Mouse (Mus musculus) telencephalon, adult 2 months (tissue): Measurements from ENCODE around the gene Adgrb3.

Experiments used
- DNase-seq: peaks from one replicate; pipeline ENCODE4 v3.0.0-alpha.2; 2011; ENCODE audit warnings: low read depth, low spot score

Gene Adgrb3

DNA sequence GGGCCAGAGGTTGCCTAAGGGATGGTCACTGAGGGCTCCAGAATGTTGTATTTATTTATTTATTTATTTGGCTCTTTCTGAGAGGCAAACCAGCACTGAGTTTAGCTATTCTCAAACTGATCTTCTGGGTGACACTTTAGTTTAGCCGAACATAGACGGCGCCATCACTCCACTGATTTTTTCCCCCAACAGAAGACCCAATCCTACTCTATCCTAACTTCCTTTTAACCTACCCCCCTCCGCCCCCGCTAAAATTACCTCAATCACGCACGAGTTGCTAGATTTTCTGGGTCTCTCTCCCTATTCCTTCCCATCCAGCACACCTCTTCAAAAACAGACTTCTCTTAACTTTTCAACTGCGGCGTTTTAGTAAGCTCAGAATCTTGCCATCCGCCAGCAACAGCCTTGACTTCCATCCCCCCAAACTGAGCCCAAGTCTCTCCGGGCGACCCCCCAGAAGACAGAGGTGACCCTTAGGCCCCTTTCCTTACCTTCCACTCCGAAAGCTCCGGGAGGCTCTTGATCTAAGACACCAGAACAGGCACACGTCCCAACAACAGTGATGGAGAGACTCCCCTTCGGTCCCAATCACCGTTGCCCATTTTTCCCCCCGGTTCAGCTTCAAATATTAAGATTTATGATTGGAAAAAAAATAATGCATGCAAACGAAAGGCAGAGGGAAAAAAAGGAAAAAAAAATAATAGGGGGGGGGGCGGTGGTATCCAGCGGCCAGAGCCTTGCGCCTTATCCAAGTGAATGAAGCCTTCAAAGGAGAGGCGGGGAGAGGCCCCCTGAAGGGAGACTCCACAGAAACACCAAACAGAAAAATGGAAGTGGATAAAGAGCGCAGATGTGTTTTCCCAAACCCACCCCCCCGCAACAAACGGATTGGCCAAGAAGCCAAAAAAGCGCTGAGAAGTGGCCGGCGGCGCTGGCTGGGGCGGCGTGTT lies at the start of gene Adgrb3:
Gene Adgrb3, minus strand, starts transcription at position 737 of the 950 bp plus-strand sequence.
- DNase-seq = no peak

DNA sequence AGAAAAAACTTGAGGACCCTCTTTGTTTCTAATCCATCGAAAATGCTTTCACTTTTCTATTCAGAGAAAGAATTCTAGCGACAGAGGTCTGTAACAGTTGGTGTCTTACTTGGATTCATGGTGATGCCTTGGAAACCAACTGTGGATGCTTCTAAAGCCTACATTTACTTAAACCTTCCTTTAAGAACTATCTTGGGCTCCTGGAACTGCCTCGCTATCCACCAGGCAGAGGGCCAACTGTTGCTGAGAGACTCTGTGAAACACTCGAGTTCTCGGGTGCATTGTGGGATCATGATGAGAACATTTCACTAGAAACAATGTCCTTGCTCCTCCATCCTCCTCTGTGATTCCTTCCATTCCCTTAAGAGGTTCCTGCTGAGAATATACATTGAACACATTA lies 48.0 kb upstream of the Adgrb3 start:
- DNase-seq = no peak

DNA sequence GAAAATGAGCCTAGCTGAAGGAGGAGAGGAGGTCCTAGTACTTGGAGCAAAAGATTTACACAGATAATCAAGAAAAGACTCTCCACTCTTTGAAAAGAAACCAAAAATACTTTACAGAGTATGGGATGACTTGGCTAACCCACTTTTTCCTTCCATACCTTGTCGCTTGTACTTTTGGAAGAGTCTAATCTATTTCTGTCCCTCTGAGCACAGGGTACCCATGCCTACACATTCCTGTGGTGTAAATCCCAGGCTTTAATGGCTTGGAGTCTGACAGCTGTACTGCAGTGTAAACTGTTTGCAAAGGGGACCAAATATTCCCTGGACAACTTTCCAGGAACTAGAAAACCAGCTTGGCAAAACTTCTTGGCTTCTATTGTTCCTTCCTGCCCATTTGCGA lies 28.0 kb upstream of the Adgrb3 start:
- peak; percentile 22 for DNase-seq

DNA sequence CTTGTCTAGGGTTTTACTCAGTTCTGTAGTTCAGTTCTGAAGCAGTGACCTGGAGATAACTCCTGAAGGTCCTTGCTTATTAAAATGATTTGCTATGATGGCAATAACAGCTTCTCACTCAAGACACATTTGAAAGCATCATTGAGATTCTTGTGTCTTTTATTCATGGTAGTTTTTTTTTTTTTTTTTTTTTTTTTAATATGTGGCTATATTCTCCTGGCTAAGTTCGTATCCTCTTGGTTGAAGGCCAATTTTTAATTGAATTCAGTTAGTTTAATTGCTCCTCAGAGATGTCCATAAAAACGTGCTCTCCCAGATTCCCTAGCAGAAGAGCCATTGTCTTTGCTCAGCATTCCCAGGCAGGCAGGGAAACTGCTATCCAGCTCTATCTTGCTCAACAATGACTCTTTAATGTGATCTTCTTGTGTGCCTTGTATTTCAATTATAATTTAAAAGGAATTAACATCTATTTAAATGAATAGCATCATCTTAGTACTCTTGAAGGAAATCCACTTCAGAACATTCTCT lies 25.0 kb upstream of the Adgrb3 start:
- no peak for DNase-seq

DNA sequence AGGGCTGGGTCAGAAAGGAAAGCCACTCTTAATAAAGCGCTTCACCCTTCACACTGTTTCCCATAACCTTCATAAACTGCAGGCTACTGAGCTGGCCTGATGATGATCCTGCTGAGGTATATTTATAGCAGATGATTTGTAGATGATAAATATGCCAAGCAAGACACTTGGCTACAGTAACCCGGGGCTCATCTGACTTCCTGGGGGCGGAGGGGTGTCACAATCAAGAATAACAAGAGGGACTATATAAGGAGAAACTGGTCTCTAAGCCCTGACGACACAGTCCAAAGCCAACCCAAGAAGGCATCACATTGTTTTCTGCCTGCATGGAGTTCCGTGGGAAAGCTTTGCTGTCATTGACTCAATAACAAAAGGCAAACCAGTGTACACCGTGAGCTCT lies 2.8 kb upstream of the Adgrb3 start:
- no peak for DNase-seq

DNA sequence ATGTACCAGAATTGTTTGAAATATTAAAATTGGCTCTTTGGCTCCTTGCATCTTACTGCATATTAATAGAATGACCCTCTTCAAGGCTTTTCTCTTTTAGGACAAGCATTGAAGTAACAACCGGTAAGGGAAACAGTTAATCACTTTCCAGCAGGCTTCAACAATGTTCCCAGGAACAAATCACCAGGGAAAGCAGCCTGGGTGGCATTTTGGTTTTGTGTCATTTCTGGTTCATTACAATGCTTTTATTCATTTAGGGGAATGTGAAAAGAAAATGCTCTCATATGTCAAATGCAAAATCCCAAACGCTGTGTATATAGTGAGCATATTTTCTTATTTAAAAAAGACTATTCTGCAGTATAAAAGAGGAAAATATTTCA lies 2.0 kb upstream of the Adgrb3 start:
- DNase-seq = no peak

DNA sequence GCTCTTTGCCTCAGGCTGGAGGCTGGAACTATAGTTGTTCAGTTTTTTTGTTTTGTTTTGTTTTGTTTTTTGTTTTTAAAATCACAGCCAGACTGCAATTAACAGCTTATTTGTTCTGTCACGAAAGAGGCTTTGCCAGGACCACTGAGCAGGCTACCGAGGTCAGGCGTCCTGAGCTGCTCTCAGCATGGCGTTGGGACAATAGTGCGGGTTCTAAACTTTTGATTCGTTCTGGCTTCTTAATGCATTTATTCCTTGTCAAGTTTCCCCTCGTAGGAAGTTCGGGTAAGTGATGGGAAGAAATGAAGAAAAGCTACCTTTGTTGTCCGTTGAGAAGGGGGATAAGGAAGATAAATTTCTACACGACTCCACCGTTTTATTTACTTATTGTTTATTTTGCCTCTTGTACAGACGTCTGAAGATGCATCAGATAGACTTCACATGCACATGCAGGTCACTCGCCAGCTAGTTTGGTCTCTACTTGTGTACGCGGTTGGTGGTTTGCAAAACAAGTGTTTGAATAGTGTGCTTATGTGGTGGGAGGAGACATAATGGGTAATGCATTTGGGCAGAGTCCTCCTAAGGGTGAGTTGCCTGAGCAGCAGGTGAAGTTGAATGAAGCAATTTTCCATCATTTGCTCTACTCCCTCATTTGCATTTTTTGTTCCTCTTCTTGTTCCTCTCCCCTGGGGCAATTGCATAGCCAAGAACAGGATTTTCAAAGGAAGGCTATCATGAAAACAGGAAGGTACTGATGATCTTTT lies 1.4 kb upstream of the Adgrb3 start:
- DNase-seq = no peak

DNA sequence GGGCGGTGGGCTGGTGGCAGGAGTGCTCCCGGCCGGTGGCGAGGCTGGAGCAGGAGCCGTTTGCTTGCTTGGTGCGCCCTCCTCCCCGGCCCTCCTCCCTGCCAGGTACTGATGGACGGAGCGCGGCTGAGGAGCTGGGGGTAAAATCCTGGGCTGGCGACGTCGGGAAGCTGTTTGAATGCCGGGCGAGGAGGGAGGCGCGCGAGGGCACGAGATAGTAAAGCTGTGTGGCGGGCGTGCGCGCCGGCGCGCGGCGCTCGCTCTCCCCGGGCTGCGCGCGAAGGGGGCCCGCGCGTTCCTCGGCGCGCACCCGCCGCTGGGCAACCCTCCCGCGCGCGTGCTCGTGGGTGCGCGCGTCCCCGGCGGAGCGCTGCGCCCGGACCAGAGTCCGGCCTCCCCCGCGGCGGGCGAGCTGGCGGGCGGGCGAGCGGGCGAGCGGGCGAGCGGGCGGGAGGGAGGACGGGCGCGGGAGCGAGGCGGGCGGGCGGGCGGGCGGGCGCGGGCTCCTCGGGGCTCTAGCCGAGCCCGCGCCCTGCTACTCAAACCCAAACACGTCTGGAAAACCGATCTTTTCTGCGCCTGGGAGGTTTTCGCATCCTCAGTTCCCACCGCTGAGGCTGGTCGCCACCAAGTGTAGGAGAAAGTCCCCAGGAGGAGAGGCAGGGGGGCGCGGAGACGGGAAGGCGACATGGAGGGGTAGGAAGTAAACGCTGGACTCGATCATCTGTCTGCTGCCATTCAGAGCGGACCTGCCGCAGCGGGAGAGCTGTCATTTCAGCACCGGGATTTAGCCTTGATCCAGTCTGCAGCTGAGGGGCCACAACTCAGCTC lies 629 bp upstream of the Adgrb3 start:
- DNase-seq = no peak

DNA sequence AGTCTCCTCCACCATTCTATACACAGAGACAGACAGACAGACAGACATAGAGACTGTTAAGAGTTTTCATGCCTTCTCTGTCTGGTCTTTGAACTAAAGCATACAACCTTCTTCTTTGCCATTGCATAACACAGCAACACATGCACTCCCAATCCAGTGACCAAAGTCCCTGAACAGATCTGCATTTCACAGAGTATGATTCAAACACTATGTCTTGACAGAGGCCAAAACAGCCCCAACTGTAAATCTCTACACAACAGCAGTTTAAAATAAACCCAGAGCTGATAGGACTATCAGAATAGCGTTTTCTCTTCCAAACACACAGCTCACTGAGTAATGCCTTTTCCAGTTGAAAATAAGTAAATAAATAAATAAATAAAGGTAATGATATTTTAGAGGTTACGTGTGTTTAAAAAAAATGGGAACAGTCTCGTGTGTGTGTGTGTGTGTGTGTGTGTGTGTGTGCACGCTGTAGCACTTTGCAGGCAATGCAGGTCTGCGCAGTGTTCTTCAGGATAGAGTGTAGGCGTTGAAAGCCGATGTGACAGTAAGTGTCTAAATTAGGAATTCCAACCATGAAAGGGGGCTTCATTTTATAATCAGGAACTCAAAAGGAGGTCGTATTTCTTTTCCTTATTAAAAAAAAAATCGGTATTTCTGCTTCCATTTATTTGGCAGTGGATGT lies 1.3 kb downstream of the Adgrb3 start:
- DNase-seq = no peak

DNA sequence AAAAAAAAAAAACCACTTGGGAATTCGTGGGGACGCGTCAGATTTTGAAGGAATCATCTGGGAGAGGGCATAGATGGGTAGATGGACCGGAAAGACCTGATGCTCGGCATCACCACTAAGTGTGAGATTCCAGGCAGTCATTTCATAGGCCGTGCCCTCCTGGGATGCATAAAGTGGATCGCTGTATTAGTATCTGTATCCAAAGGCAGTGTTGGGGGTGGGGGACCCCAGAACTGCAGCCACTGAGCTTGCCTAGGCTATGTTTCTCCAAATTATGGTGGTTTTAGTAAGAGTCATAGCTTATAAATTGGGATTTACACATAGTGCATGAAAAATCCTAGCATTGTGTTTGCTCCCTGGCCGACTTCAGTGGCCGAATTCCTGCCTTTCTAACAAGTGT lies 2.1 kb downstream of the Adgrb3 start:
- no peak for DNase-seq

DNA sequence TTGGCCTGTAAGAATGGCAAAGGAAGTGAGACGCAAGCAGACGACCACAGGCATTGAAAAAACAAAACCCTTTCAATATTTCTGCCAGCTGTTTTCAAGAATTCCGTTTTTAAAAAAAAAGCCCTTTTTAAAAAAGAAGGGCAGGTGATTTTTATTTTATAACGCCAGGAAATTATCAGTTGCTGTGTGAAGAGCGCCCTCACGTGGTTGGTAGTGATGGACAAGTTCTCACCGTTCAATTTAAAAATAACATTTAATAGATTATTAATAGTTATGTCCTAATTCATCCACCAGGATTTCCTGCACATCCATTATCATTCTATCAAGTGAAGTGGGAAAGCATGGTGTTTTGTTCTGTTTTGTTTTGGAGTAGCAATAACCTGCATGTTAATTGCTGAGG lies 2.7 kb downstream of the Adgrb3 start:
- no peak for DNase-seq

DNA sequence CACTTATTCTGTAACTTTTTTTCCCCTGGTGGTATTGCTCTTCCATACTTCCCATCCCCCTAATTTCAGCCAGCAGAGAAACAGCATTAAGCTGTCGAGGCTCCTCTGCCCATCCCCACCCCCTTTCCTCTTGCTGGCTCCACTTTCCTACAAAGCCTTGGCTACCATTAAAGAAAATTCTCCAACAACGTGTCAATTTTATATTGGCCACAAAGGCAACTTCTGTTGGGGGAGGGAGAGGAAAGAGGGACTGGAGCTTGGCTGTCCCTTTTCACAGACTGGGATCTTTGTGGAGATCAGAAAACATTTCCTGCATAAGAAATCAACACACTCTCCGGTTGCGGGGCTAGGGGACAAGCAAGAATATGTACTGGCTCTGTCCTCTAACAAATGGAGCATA lies 4.9 kb downstream of the Adgrb3 start:
- no peak for DNase-seq

DNA sequence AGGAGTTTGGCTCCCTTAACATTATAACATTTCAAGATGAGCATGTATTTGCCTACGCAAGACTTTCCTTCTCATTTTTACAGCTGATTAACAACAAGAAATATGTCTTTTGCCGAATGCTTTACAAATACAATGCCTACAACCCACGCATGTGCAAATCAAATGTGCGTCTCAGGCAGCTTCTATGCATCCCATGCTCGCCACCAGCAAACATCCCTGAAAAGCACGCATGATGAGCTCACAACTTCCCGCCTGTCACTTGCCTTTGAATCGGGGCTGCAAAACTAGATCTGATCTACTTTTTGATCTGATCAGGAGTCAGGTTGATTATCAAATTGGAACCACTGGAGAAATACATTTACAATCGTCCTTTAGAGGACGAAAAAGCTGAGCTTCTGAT lies 5.5 kb downstream of the Adgrb3 start:
- no peak for DNase-seq

DNA sequence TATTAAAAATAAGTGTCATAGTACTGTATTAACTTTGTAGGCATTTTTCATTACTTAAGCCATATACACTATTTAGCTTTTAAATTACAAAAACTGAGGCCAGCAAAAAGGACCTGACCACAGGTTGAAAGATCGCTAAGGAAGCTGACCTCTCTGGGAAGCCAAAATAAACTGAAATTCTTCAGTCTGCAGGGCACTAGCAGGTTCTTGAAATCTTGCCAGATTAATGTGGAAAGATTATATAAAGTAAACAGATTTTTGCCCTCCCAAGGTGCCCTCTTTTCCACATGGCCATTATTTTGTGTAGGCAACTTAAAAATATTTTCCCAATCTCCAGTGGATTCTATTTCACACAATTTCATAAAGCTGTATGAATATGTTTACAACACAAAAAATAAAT lies 14.0 kb downstream of the Adgrb3 start:
- DNase-seq = no peak

DNA sequence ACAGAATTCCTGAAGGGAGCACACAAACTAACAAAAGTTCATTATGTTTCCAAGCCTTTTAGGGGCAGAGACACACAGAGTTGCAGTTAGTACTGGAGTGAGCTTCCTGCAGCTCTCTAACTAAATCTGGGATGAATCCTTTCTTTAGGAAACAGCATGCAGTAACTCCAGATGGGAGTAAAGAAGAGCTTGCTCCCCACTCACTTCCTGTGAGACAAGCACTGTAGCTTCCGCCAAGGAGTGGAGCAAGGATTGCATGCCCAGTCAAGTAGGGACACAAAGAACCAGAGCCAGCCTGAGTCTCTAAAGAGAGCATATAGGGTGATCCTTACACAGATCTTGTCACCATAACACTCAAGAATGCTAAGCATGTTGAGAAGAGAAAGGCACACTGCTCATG lies 50.7 kb downstream of the Adgrb3 start:
- DNase-seq = peak; percentile 41

DNA sequence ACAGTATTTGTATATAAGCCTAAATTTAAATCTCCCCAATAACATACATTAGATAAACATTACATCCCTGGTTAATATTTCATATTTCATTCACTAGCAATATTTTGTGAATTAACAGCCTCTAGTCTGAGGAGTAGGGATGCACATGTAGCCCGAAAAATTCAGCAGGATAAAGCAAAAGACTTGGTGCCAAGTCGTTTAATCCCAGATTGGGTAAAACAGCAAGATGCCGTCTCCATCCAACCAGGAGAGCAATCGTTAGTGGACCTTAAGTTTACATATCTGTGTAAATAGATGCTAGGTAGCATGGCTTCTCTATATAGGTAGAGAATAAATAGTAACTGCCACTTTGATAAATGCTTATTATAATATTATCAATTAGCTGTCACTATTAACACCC lies 52.0 kb downstream of the Adgrb3 start:
- DNase-seq = no peak

DNA sequence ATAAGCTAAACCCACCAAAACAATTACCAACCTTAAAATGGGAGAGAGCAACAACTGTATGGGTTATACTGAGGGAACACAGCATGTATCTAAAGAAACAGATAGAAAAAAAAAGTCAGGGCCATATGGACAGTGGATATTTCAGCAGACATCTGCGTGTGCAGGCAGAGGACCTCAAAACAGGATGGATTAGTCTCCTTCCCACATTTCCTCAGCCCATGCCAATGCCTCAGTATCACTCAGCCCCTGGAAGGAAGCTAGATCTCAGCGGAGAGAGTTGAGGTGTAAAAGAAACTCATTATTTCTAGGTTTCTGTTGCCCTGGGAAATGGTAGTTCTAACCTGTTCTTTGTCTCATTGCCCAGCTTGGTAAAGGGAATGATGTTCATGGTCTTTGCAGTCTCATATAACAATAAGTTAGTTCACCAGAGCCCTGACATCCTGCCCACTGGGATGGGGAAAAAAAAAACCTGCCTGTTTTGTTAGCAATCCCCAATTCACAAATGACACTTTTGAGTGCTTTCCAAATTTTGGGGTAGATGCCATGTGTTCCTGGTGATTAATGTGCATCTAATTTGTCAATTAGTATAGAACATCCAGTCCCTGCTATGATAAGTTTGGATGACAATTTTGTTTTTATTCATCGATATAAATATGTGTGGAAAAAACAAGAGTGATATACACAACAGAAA lies 53.9 kb downstream of the Adgrb3 start:
- DNase-seq = peak; percentile 29

DNA sequence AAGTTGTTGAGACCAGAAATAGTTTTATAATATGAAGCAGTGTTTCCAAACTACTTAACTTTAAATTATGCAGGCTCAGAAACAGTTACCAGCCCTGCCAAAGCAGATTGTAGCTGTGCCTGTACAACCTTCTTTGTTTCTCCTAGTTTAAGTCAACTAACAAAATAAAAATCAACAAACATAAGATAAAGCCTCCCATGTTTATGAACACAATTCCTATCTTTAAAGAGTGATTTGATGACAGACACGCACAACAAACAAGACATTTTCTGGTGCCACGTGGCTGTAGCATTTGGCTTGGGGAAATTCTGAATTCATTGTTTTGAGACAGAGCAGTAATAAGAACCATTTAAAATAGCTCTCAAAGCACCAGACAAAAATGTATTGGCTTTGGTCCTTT lies 60.5 kb downstream of the Adgrb3 start:
- no peak for DNase-seq

DNA sequence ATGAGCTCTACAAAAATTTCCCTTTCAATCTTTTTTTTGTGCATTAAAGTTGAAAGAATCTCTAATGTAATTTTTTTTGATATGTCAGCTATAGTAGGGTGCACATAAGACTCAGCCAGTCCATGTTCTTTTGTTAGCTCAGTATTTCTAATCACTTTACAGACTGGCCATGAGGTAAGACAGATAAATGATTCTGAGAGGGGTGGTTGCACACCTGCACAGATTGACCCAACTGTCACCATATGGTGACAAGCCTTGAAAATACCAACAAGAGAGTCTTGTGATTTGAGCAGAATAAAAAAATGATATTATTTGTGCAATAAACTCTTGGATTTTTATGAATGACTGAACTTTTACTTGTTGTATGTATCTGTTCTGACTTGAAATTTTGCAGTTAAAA lies 74.2 kb downstream of the Adgrb3 start:
- DNase-seq = no peak

DNA sequence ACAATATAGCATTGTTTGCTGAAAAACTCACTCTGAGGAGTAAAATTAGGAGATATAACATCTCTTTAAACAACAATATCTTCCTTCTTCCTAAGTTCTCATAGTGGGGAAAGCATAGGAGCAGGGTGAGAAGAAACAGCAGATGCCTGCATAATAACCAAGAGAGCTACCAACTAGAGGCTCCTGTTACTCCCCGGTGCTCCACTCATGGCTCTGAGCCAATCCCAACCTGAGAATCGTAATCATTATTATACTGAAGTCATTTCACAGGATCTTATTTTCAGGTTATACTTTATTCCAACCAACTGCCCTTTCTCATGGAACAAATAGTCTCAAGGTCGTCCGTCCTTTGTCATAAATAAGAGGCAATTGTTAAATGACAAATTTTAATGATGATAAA lies 75.0 kb downstream of the Adgrb3 start:
- DNase-seq = no peak

DNA sequence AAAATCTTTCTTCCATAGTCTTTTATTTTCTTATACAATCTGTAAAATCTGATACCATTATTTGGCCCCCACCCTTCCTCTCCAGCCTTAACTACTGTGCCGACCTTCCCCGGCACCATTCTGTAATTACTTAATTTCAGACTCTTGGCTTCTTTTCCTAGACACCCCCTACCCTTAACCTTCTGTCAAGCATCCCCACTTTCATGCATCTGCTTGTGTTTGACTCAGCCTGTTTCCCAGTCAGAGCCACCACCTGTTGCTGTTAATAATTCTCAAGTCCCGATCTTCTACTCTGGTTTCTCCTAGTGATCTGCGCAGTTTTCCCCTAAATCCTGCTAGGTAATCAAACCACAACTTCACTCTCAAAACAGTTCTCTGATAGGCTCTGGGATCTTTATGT lies 83.9 kb downstream of the Adgrb3 start:
- DNase-seq = no peak
